Mouse (Mus musculus) MEL (cell line): ENCODE measurements around the gene Bcl6. TPM values are rescaled to one million over a fixed set of nuclear protein-coding genes. Genes with fewer than 3 reads are reported as not detected.

Experiments
- DNase-seq: peaks from one replicate; pipeline ENCODE4 v3.0.0; 2011; ENCODE audit warnings: low read depth, low spot score
- H3K27ac ChIP-seq: 2 replicates; pipeline ENCODE4 v1.5.1; 2012; ENCODE audit warnings: low read depth, mild to moderate bottlenecking, control low read depth, low read length, moderate library complexity; ENCODE audit not compliant: control insufficient read depth
- H3K27me3 ChIP-seq, 2 experiments: fragments of 150-350 bp in 1 of 2; sonication (generic) in 1 of 2; 2 replicates each; pipeline ENCODE4 v1.6.1; 2012; ENCODE audit warnings: low read length in 2 of 2, mild to moderate bottlenecking in 2 of 2, improper control_type of control experiment in 1 of 2, moderate library complexity in 1 of 2; ENCODE audit not compliant: insufficient read depth in 2 of 2, control insufficient read depth in 1 of 2
- H3K36me3 ChIP-seq, 2 experiments: 2 replicates each; pipeline ENCODE4 v1.6.1; 2012 to 2014; ENCODE audit warnings: low read length in 2 of 2, improper control_type of control experiment in 1 of 2, inconsistent platforms in 1 of 2, mild to moderate bottlenecking in 1 of 2; ENCODE audit not compliant: insufficient read depth in 2 of 2, control insufficient read depth in 1 of 2
- H3K4me1 ChIP-seq, 2 experiments: fragments of 150-350 bp in 1 of 2; sonication (generic) in 1 of 2; 2 replicates each; pipeline ENCODE4 v1.6.1; 2012; ENCODE audit warnings: low read length in 2 of 2, improper control_type of control experiment in 1 of 2, mild to moderate bottlenecking in 1 of 2; ENCODE audit not compliant: insufficient read depth in 2 of 2, control insufficient read depth in 1 of 2
- H3K4me3 ChIP-seq, 2 experiments: fragments of 150-350 bp in 1 of 2; sonication (generic) in 1 of 2; 2 replicates each; pipeline ENCODE4 v1.5.1; 2012; ENCODE audit warnings: low read depth in 2 of 2, low read length in 2 of 2, mild to moderate bottlenecking in 2 of 2, moderate library complexity in 2 of 2, control low read depth in 1 of 2, improper control_type of control experiment in 1 of 2; ENCODE audit not compliant: control insufficient read depth in 1 of 2, insufficient read depth in 1 of 2
- H3K79me2 ChIP-seq: 2 replicates; pipeline ENCODE4 v1.6.1; 2012; ENCODE audit warnings: mild to moderate bottlenecking, low read length, moderate library complexity; ENCODE audit not compliant: control insufficient read depth, poor library complexity, insufficient read depth
- H3K9ac ChIP-seq: 2 replicates; pipeline ENCODE4 v1.6.1; 2012; ENCODE audit warnings: low read depth, mild to moderate bottlenecking, control low read depth, low read length, moderate library complexity; ENCODE audit not compliant: control insufficient read depth, poor library complexity, severe bottlenecking
- H3K9me3 ChIP-seq: fragments of 150-350 bp; sonication (generic); replicated peaks from 2 replicates; pipeline ENCODE4 v1.6.1; 2012; ENCODE audit warnings: mild to moderate bottlenecking, low read length, improper control_type of control experiment, moderate library complexity; ENCODE audit not compliant: insufficient read depth
- CHD1 ChIP-seq: IDR thresholded peaks from 2 replicates; pipeline ENCODE4 v1.6.1; 2012; ENCODE audit warnings: low read depth, mild to moderate bottlenecking, inconsistent platforms, low read length, improper control_type of control experiment
- CHD2 ChIP-seq: IDR thresholded peaks from 2 replicates; pipeline ENCODE4 v1.6.1; 2011; ENCODE audit warnings: low read length, improper control_type of control experiment
- CTCF ChIP-seq, 3 experiments: IDR thresholded peaks in 2 of 3; conservative IDR thresholded peaks in 1 of 3; 2 replicates each; pipeline ENCODE4 v1.5.1; 2011 to 2012; ENCODE audit warnings: low read length in 3 of 3, low read depth in 2 of 3, mild to moderate bottlenecking in 2 of 3, improper control_type of control experiment in 1 of 3, inconsistent platforms in 1 of 3, mixed read lengths in 1 of 3, moderate library complexity in 1 of 3; ENCODE audit not compliant: control insufficient read depth in 1 of 3, insufficient read depth in 1 of 3, poor library complexity in 1 of 3, severe bottlenecking in 1 of 3
- E2F4 ChIP-seq: IDR thresholded peaks from 2 replicates; pipeline ENCODE4 v1.6.1; 2011; ENCODE audit warnings: low read depth, low read length, improper control_type of control experiment, borderline replicate concordance
- EP300 ChIP-seq, 2 experiments: IDR thresholded peaks; 2 replicates each; pipeline ENCODE4 v1.6.1; 2011; ENCODE audit warnings: improper control_type of control experiment in 2 of 2, low read length in 2 of 2, low read depth in 1 of 2, mild to moderate bottlenecking in 1 of 2
- ETS1 ChIP-seq: IDR thresholded peaks from 2 replicates; pipeline ENCODE4 v1.6.1; 2012; ENCODE audit warnings: low read depth, mild to moderate bottlenecking, inconsistent platforms, low read length, improper control_type of control experiment, moderate library complexity
- MAFK ChIP-seq: IDR thresholded peaks from 2 replicates; pipeline ENCODE4 v1.6.1; 2011; ENCODE audit warnings: low read depth, mild to moderate bottlenecking, low read length, improper control_type of control experiment, borderline replicate concordance
- MEF2A ChIP-seq: IDR thresholded peaks from 2 replicates; pipeline ENCODE4 v1.6.1; 2014; ENCODE audit warnings: low read depth, mild to moderate bottlenecking, inconsistent platforms, low read length, improper control_type of control experiment; ENCODE audit not compliant: poor library complexity, insufficient replicate concordance, severe bottlenecking; ENCODE audit errors: extremely low read depth
- MYB ChIP-seq: IDR thresholded peaks from 2 replicates; pipeline ENCODE4 v1.6.1; 2011; ENCODE audit warnings: mild to moderate bottlenecking, low read depth, low read length, improper control_type of control experiment
- NELFE ChIP-seq: IDR thresholded peaks from 2 replicates; pipeline ENCODE4 v1.6.1; 2011; ENCODE audit warnings: low read depth, low read length, improper control_type of control experiment
- POLR2AphosphoS2 ChIP-seq: IDR thresholded peaks from 2 replicates; pipeline ENCODE4 v1.6.1; 2011; ENCODE audit warnings: low read length, improper control_type of control experiment
- RAD21 ChIP-seq: IDR thresholded peaks from 2 replicates; pipeline ENCODE4 v1.6.1; 2011; ENCODE audit warnings: mild to moderate bottlenecking, low read depth, low read length, improper control_type of control experiment
- TBP ChIP-seq: IDR thresholded peaks from 2 replicates; pipeline ENCODE4 v1.8.0; 2011; ENCODE audit warnings: low read depth, low read length, improper control_type of control experiment
- USF1 ChIP-seq: IDR thresholded peaks from 2 replicates; pipeline ENCODE4 v1.6.1; 2014; ENCODE audit warnings: low read depth, mild to moderate bottlenecking, inconsistent platforms, low read length, improper control_type of control experiment, moderate library complexity
- USF2 ChIP-seq, 2 experiments: IDR thresholded peaks; 2 replicates each; pipeline ENCODE4 v1.6.1; 2011 to 2012; ENCODE audit warnings: improper control_type of control experiment in 2 of 2, low read length in 2 of 2, borderline replicate concordance in 1 of 2, inconsistent platforms in 1 of 2, low read depth in 1 of 2, mild to moderate bottlenecking in 1 of 2; ENCODE audit not compliant: insufficient read depth in 1 of 2
- ZNF384 ChIP-seq: IDR thresholded peaks from 2 replicates; pipeline ENCODE4 v1.6.1; 2012; ENCODE audit warnings: low read depth, mild to moderate bottlenecking, inconsistent platforms, low read length, improper control_type of control experiment
- polyA plus RNA-seq, 2 experiments: library from polyadenylated mRNA; stranded (reverse) in 1 of 2; unstranded in 1 of 2; fragments of >175 nt in 1 of 2; fragments of >200 nt in 1 of 2; gene quantifications; 2 replicates each; pipeline versions ENCODE4 v1.2.1 to v1.2.4; 2012; ENCODE audit warnings: low replicate concordance in 2 of 2, low read depth in 1 of 2; ENCODE audit not compliant: insufficient read length in 2 of 2, insufficient read depth in 1 of 2, missing spikeins in 1 of 2
- total RNA-seq: library from RNA; depleted of rRNA; stranded (reverse); fragments of 300-350 nt; gene quantifications from 2 replicates; pipeline ENCODE4 v1.2.3, GENCODE M21; 2012

The Bcl6 gene
- total and polyA plus RNA-seq, 3 experiments = not detected

- no peaks in the 10 kb centered on the region for H3K79me2 ChIP-seq
- DNase-seq = no peak
- no peak overlapping the region for H3K4me3 ChIP-seq
- H3K9ac ChIP-seq = no peak overlapping the region
- TF ChIP-seq RAD21 (peak; percentile 8), MEF2A (no peak), NELFE (no peak), TBP (no peak), CTCF (IDR thresholded peaks at IDR 0.05 in 2 of 3, conservative IDR thresholded peaks at IDR 0.05 in 1 of 3; ENCODE audit: control insufficient read depth in 1 of 3, insufficient read depth in 1 of 3, low read depth in 2 of 3, low read length in 3 of 3, poor library complexity in 1 of 3, severe bottlenecking in 1 of 3) (peak in 1 of 3 experiments; percentile 7; a peak in 1 of 6 replicates)
- H3K36me3 ChIP-seq = no peaks in the 10 kb centered on the region
- no peaks in the 10 kb centered on the region for H3K9me3 ChIP-seq
- H3K27ac ChIP-seq = no peak overlapping the region
- no peaks in the 10 kb centered on the region for H3K27me3 ChIP-seq
- H3K4me1 ChIP-seq = no peaks in the 10 kb centered on the region
Observed at GRCm38 (mm10) chr16:23981925-23982851, 6.5 kb downstream of the Bcl6 start.

GRCm38 (mm10) chr16:23980991-23981720 is 7.5 kb downstream of the Bcl6 start:
- no peak overlapping the region for H3K27ac ChIP-seq
- H3K36me3 ChIP-seq = no peaks in the 10 kb centered on the region
- no peak overlapping the region for H3K4me3 ChIP-seq
- no peak for TF ChIP-seq ZNF384
- no peak for TF ChIP-seq EP300 (IDR thresholded peaks at IDR 0.05; ENCODE audit: low read depth in 1 of 2, low read length in 2 of 2)
- no peak for TF ChIP-seq MAFK
- no peak for TF ChIP-seq CHD1
- TF ChIP-seq USF1 = no peak
- TF ChIP-seq E2F4 = no peak
- TF ChIP-seq CHD2 = no peak
- no peak for TF ChIP-seq MYB
- TF ChIP-seq USF2 (IDR thresholded peaks at IDR 0.05; ENCODE audit: borderline replicate concordance in 1 of 2, insufficient read depth in 1 of 2, low read depth in 1 of 2, low read length in 2 of 2) = no peak
- no peak for TF ChIP-seq POLR2AphosphoS2
- no peak for TF ChIP-seq ETS1
- TF ChIP-seq, all 39 proteins: peak for 0
- Histone ChIP-seq H3K4me1 (no peaks in the 10 kb centered on the region), H3K9ac (no peak overlapping the region), H3K79me2 (no peaks in the 10 kb centered on the region), H3K9me3 (no peaks in the 10 kb centered on the region), H3K27me3 (no peaks in the 10 kb centered on the region)
- DNase-seq = no peak
